Mouse (Mus musculus): Measurements from ENCODE around the gene Tmem121b.
A peak's percentile ranks its signal among the peaks of the same experiment; 100 is the strongest.

The Tmem121b gene

GRCm38 (mm10) chr6:120491862-120492498 is 1.6 kb downstream of the Tmem121b start:
- no peak for DNase-seq

- DNase-seq: no peak
Observed at GRCm38 (mm10) chr6:120491064-120491463, 2.5 kb downstream of the Tmem121b start.

- DNase-seq: no peak
Observed at GRCm38 (mm10) chr6:120489461-120489860, 4.1 kb downstream of the Tmem121b start.

- DNase-seq: no peak
Observed at GRCm38 (mm10) chr6:120488647-120489046, 5.0 kb downstream of the Tmem121b start.

- DNase-seq: peak in 1 of 2 experiments; percentile 19
Observed at GRCm38 (mm10) chr6:120486051-120486510, 7.5 kb downstream of the Tmem121b start.

GRCm38 (mm10) chr6:120485038-120485437 is 8.6 kb downstream of the Tmem121b start:
- no peak for DNase-seq

- peak in 1 of 2 experiments; percentile 27 for DNase-seq
Observed at GRCm38 (mm10) chr6:120483211-120483626, 10.4 kb downstream of the Tmem121b start.

GRCm38 (mm10) chr6:120482756-120483155 is 10.9 kb downstream of the Tmem121b start:
- no peak for DNase-seq

GRCm38 (mm10) chr6:120482021-120482420 is 11.6 kb downstream of the Tmem121b start:
- no peak for DNase-seq

GRCm38 (mm10) chr6:120481538-120481937 is 12.1 kb downstream of the Tmem121b start:
- no peak for DNase-seq

- no peak for DNase-seq
Observed at GRCm38 (mm10) chr6:120480361-120480760, 13.2 kb downstream of the Tmem121b start.

GRCm38 (mm10) chr6:120479302-120479701 is 14.3 kb downstream of the Tmem121b start:
- DNase-seq: no peak

GRCm38 (mm10) chr6:120475288-120475687 is 18.3 kb downstream of the Tmem121b start:
- no peak for DNase-seq

- no peak for DNase-seq
Observed at GRCm38 (mm10) chr6:120473427-120473826, 20.2 kb downstream of the Tmem121b start.

GRCm38 (mm10) chr6:120472455-120473140 is 21.0 kb downstream of the Tmem121b start:
- DNase-seq: no peak

GRCm38 (mm10) chr6:120471991-120472441 is 21.6 kb downstream of the Tmem121b start:
- DNase-seq: no peak

GRCm38 (mm10) chr6:120470666-120471065 is 22.9 kb downstream of the Tmem121b start:
- no peak for DNase-seq

GRCm38 (mm10) chr6:120469770-120470169 is 23.8 kb downstream of the Tmem121b start:
- no peak for DNase-seq

GRCm38 (mm10) chr6:120469268-120469667 is 24.3 kb downstream of the Tmem121b start:
- no peak for DNase-seq

- no peak for DNase-seq
Observed at GRCm38 (mm10) chr6:120468259-120468658, 25.3 kb downstream of the Tmem121b start.

GRCm38 (mm10) chr6:120466609-120467329 is 26.8 kb downstream of the Tmem121b start:
- DNase-seq: no peak

- DNase-seq: no peak
Observed at GRCm38 (mm10) chr6:120465393-120465792, 28.2 kb downstream of the Tmem121b start.

GRCm38 (mm10) chr6:120464406-120464939 is 29.1 kb downstream of the Tmem121b start:
- no peak for DNase-seq
